In genomic region chr2:68907721-68908463, GRCm38 (mm10) we compare ENCODE assay signal across 10 mouse cellular contexts. TPM values are rescaled to one million over a fixed set of nuclear protein-coding genes. Genes with fewer than 3 reads are reported as not detected.
A peak's percentile ranks its signal among the peaks of the same experiment; 100 is the strongest.
DNase-seq lines count a peak whose midpoint lies in the region; ATAC-seq and TF ChIP-seq lines count a peak whose summit lies in the region.
"Had no signal": no experiment of that assay in that cellular context is flagged by ENCODE, and none has a peak within 500 bp of the region (broad histone marks: within the 10 kb centered on the region; RNA-seq: fewer than 3 reads in every experiment).

No protein-coding gene starts in this region.

- ATAC-seq in liver, embryonic 11.5 days (replicated peaks; ENCODE audit: low FRiP score): peak; percentile 49
- ATAC-seq in megakaryocyte progenitor cell, adult 5-6 weeks (replicated peaks; ENCODE audit: poor library complexity): peak; percentile 94
- no peak for ATAC-seq in hindbrain, postnatal 0 days
- ATAC-seq in erythroid progenitor cell, adult 5-6 weeks (replicated peaks; ENCODE audit: low FRiP score, poor library complexity, severe bottlenecking): no peak

- DNase-seq in liver, embryonic 11.5 days (ENCODE audit: low spot score): no peak
- no peak for DNase-seq in liver
- peak; percentile 12 for DNase-seq in c-Kit-positive CD71-positive TER-119-positive erythroid progenitor cells, embryonic 14.5 days (ENCODE audit: low spot score)
- peak; percentile 79 to 81 for DNase-seq in thymus, postnatal 10 days (ENCODE audit: low spot score in 2 of 2)
- DNase-seq in hindbrain, postnatal 0 days (ENCODE audit: low spot score): no peak
- DNase-seq in adrenal gland, adult 18-20 months (ENCODE audit: low spot score in 2 of 2): no peak
- DNase-seq: kidney, adult 8-10 months had no signal

- H3K9ac ChIP-seq in liver, embryonic 11.5 days (ENCODE audit: low read depth, low read length): no peak overlapping the region
- no peak overlapping the region for H3K9ac ChIP-seq in hindbrain, postnatal 0 days (replicated peaks; ENCODE audit: low read length)
- H3K9ac ChIP-seq: midbrain, embryonic 12.5 days had no signal

- H3K9me3 ChIP-seq in liver, embryonic 11.5 days (ENCODE audit: control insufficient read depth, low read length): no peaks in the 10 kb centered on the region
- H3K9me3 ChIP-seq in hindbrain, postnatal 0 days (ENCODE audit: low read length): no peaks in the 10 kb centered on the region
- H3K9me3 ChIP-seq: midbrain, embryonic 12.5 days had no signal

- no peaks in the 10 kb centered on the region for H3K36me3 ChIP-seq in liver, embryonic 11.5 days (ENCODE audit: control insufficient read depth, insufficient read depth, low read length)
- no peaks in the 10 kb centered on the region for H3K36me3 ChIP-seq in hindbrain, postnatal 0 days (ENCODE audit: insufficient read depth, low read length)
- H3K36me3 ChIP-seq: midbrain, embryonic 12.5 days had no signal

- no peaks in the 10 kb centered on the region for H3K27me3 ChIP-seq in liver, embryonic 11.5 days (replicated peaks; ENCODE audit: control insufficient read depth, insufficient read depth, low read length)
- H3K27me3 ChIP-seq in hindbrain, postnatal 0 days (ENCODE audit: insufficient read depth, low read length): no peaks in the 10 kb centered on the region
- H3K27me3 ChIP-seq: midbrain, embryonic 12.5 days had no signal

- H3K27ac ChIP-seq in liver, embryonic 11.5 days (ENCODE audit: low read depth, low read length): no peak overlapping the region
- H3K27ac ChIP-seq in hindbrain, postnatal 0 days: no peak overlapping the region
- H3K27ac ChIP-seq: midbrain, embryonic 12.5 days had no signal

- TF ChIP-seq CTCF in hindbrain, postnatal 0 days (IDR thresholded peaks at IDR 0.05; ENCODE audit: low read depth): no peak

- 0 out of 2 replicates have a peak, but pooled peaks cover 5% of the 10 kb centered on the region for H3K4me1 ChIP-seq in liver, embryonic 11.5 days (replicated peaks; ENCODE audit: control insufficient read depth, insufficient read depth, low read length)
- H3K4me1 ChIP-seq in hindbrain, postnatal 0 days (ENCODE audit: insufficient read depth, low read length): no peaks in the 10 kb centered on the region
- H3K4me1 ChIP-seq: midbrain, embryonic 12.5 days had no signal

- H3K4me3 ChIP-seq in liver, embryonic 11.5 days (ENCODE audit: low read depth, low read length): peak overlapping the region; percentile 25
- no peak overlapping the region for H3K4me3 ChIP-seq in hindbrain, postnatal 0 days (ENCODE audit: low read length)
- H3K4me3 ChIP-seq: midbrain, embryonic 12.5 days had no signal

- WGBS in liver, embryonic 11.5 days: 47% methylated on average over 11 of the region's 11 CpGs
- WGBS in hindbrain, postnatal 0 days: 75% methylated on average over 11 of the region's 11 CpGs

- peak overlapping the region; percentile 53 for H3K4me2 ChIP-seq in liver, embryonic 11.5 days
- no peak overlapping the region for H3K4me2 ChIP-seq in hindbrain, postnatal 0 days (ENCODE audit: low read depth, low read length)
- H3K4me2 ChIP-seq: midbrain, embryonic 12.5 days had no signal

RNA-seq across cellular contexts. Expression of gene Cers6, which starts 46.7 kb away (rescaled TPM):
- 14.9 and 17.6 TPM in 2 replicates for polyA plus RNA-seq in liver, embryonic 11.5 days (2014; fragmentation: Nextera tagmentation; extraction: Ambion mirVana)
- total RNA-seq in megakaryocyte progenitor cell, adult 5-6 weeks (2015): 78.2 and 79.0 TPM in 2 replicates
- 28.8 and 36.5 TPM in 2 replicates for total RNA-seq in megakaryocyte progenitor cell, adult 5-6 weeks (2017)
- 58.7 and 60.5 TPM in 2 replicates for total RNA-seq in hindbrain, postnatal 0 days (2014; rRNA removed)
- polyA plus RNA-seq in hindbrain, postnatal 0 days (2015; fragmentation: Nextera tagmentation; extraction: Ambion mirVana): 22.8 and 25.8 TPM in 2 replicates
- total RNA-seq in adrenal gland, adult 18-20 months (2021): 1 to 10 TPM; 5.2 to 8.2 TPM
- total RNA-seq in erythroid progenitor cell, adult 5-6 weeks (2015; ENCODE audit: low replicate concordance): 10.9 and 11.5 TPM in 2 replicates
- total RNA-seq in erythroid progenitor cell, adult 5-6 weeks (2017; ENCODE audit: low replicate concordance): 3.3 and 7.3 TPM in 2 replicates

Comparison
In these comparisons a context has a peak if more than half of its experiments do, and no peak if none do; other contexts are left out.
1. ATAC-seq: peak in liver, embryonic 11.5 days (single experiment) and megakaryocyte progenitor cell, adult 5-6 weeks (single experiment); none in hindbrain, postnatal 0 days (single experiment) and erythroid progenitor cell, adult 5-6 weeks (single experiment).
2. DNase-seq: peak in c-Kit-positive CD71-positive TER-119-positive erythroid progenitor cells, embryonic 14.5 days (single experiment) and thymus, postnatal 10 days (2 of 2); none in liver, embryonic 11.5 days (single experiment), liver (single experiment), hindbrain, postnatal 0 days (single experiment) and adrenal gland, adult 18-20 months (0 of 2).